Mouse (Mus musculus) E14TG2a.4 (cell line): Measurements from ENCODE around the gene Pdzd3.
A peak's percentile ranks its signal among the peaks of the same experiment; 100 is the strongest.

Experiments
- H3K27me3 ChIP-seq: 2 replicates; pipeline ENCODE4 v1.6.1; 2014; ENCODE audit warnings: low read length, control low read depth; ENCODE audit not compliant: insufficient read depth
- H3K36me3 ChIP-seq: 2 replicates; pipeline ENCODE4 v1.6.1; 2014; ENCODE audit warnings: low read length, control low read depth; ENCODE audit not compliant: insufficient read depth
- H3K4me1 ChIP-seq: replicated peaks from 2 replicates; pipeline ENCODE4 v1.6.1; 2014; ENCODE audit warnings: low read depth, low read length, control low read depth
- H3K4me3 ChIP-seq: replicated peaks from 2 replicates; pipeline ENCODE4 v1.5.1; 2014; ENCODE audit warnings: mild to moderate bottlenecking, low read length
- H3K9me3 ChIP-seq: 2 replicates; pipeline ENCODE4 v1.6.1; 2014; ENCODE audit warnings: low read length, control low read depth
- CTCF ChIP-seq: conservative IDR thresholded peaks from 2 replicates; pipeline ENCODE4 v1.5.1; 2014; ENCODE audit warnings: low read length
- NANOG ChIP-seq: IDR thresholded peaks from 2 replicates; pipeline ENCODE4 v1.6.1; 2014; ENCODE audit warnings: borderline replicate concordance, low read length, mixed read lengths
- POU5F1 ChIP-seq: IDR thresholded peaks from 2 replicates; pipeline ENCODE4 v1.6.1; 2014; ENCODE audit warnings: low read length, borderline replicate concordance

Gene Pdzd3

DNA sequence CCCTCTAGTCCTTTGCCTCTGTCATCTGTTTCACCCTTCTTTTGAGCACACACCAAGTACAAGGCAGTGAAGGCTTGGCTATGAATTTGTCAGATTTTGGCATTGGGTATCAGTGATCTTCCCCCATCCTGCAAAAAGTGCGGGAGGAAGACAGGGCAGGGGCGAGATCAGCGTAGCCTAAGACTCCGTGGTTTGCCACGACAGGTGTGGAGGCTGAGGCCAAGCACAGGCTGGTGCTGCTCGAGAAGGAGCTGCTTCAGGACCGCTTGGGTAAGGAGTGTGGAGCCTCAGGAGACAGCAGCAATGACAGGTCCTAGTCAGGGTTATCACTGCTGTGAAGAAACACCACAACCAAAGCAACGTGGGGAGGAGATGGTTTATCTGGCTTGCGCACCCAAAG lies 9.9 kb downstream of the Pdzd3 start:
- Histone ChIP-seq H3K4me1 (peaks cover 3% of the 10 kb centered on the region; the same call in 1 of the 2 replicates), H3K36me3 (no peaks in the 10 kb centered on the region)
- TF ChIP-seq POU5F1, result no peak
- no peak for TF ChIP-seq CTCF
- TF ChIP-seq NANOG, result no peak

GRCm38 (mm10) chr9:44240911-44241310 lies 10.4 kb downstream of the Pdzd3 start:
- TF ChIP-seq CTCF (no peak), POU5F1 (no peak), NANOG (no peak)
- no peak overlapping the region for H3K4me3 ChIP-seq
- peaks cover 8% of the 10 kb centered on the region for H3K27me3 ChIP-seq
- no peaks in the 10 kb centered on the region for H3K9me3 ChIP-seq
- H3K36me3 ChIP-seq, result no peaks in the 10 kb centered on the region
- peaks cover 3% of the 10 kb centered on the region; the same call in 1 of the 2 replicates for H3K4me1 ChIP-seq

More for the DNA sequence above, 9.9 kb downstream of the Pdzd3 start:
- Histone ChIP-seq H3K4me3 (no peak overlapping the region), H3K9me3 (no peaks in the 10 kb centered on the region), H3K27me3 (peaks cover 8% of the 10 kb centered on the region)

- peaks cover 3% of the 10 kb centered on the region; the same call in 1 of the 2 replicates for H3K4me1 ChIP-seq
- H3K27me3 ChIP-seq, result peaks cover 8% of the 10 kb centered on the region
- H3K4me3 ChIP-seq, result no peak within 1 kb of the TSS
- TF ChIP-seq CTCF, result no peak
- no peak for TF ChIP-seq POU5F1
- TF ChIP-seq NANOG, result no peak
- no peaks in the 10 kb centered on the region for H3K36me3 ChIP-seq
- no peaks in the 10 kb centered on the region for H3K9me3 ChIP-seq
These were observed 10.9 kb downstream of the Pdzd3 start, which contains the start of gene Ccdc153 for GRCm38 (mm10) chr9:44240399-44240798. TSS of gene Ccdc153 (plus strand) at chr9:44240676.

GRCm38 (mm10) chr9:44239447-44239846 lies 11.8 kb downstream of the Pdzd3 start:
- no peaks in the 10 kb centered on the region for H3K9me3 ChIP-seq
- peaks cover 3% of the 10 kb centered on the region for H3K4me1 ChIP-seq
- no peak for TF ChIP-seq POU5F1
- TF ChIP-seq CTCF, result peak; percentile 79

GRCm38 (mm10) chr9:44238501-44239190 lies 12.6 kb downstream of the Pdzd3 start:
- H3K9me3 ChIP-seq, result no peaks in the 10 kb centered on the region
- peaks cover 3% of the 10 kb centered on the region for H3K4me1 ChIP-seq
- H3K36me3 ChIP-seq, result no peaks in the 10 kb centered on the region
- no peak overlapping the region for H3K4me3 ChIP-seq
- peaks cover 8% of the 10 kb centered on the region for H3K27me3 ChIP-seq
- TF ChIP-seq NANOG (no peak), CTCF (no peak), POU5F1 (no peak)

More at GRCm38 (mm10) chr9:44239447-44239846, 11.8 kb downstream of the Pdzd3 start:
- Histone ChIP-seq H3K27me3 (peaks cover 8% of the 10 kb centered on the region), H3K4me3 (no peak overlapping the region), H3K36me3 (no peaks in the 10 kb centered on the region)

DNA sequence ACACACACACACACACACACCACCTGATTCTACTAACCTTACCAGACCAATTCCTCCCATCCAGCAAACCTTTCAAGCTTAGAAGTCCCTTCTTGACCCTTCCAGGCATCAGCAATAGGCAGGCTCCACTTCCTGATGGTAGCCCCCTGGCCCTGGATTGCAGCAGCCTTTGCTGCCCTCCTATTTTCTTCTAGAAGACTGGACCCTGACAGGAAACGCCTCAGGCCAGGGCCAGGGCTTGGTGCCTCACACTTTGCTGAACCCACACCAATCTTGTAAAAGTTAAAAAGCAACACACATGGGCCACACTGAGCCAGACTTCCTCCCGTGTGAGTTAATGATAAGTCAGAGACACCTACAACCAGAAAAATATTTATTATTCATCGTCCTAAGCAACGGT lies 14.1 kb downstream of the Pdzd3 start:
- H3K4me3 ChIP-seq, result no peak overlapping the region
- H3K9me3 ChIP-seq, result no peaks in the 10 kb centered on the region
- H3K36me3 ChIP-seq, result no peaks in the 10 kb centered on the region
- H3K27me3 ChIP-seq, result peaks cover 8% of the 10 kb centered on the region
- H3K4me1 ChIP-seq, result peaks cover 9% of the 10 kb centered on the region
- TF ChIP-seq NANOG (no peak), CTCF (no peak), POU5F1 (no peak)

DNA sequence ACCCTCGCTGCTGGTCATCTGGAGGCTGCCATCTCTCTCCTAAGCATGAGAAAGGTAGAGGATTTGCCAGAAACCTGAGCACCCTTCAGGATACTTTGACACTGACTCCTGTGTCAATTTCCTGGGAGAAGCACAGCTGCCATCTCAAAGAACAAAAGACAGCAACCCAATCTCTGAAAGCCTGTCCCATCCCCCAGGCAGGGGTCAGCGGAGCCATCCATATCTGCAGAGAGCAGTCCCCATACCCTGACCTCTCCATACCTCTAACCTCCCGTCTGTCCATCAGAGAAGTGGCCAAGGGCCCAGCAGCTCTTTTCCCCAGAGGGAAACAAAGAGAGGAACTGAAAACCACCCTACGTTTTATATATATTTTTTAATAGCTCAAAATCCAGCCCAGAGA lies 14.7 kb downstream of the Pdzd3 start:
- Histone ChIP-seq H3K4me1 (peaks cover 15% of the 10 kb centered on the region), H3K27me3 (peaks cover 8% of the 10 kb centered on the region), H3K9me3 (no peaks in the 10 kb centered on the region), H3K4me3 (no peak overlapping the region), H3K36me3 (no peaks in the 10 kb centered on the region)
- no peak for TF ChIP-seq CTCF
- TF ChIP-seq POU5F1, result no peak
- no peak for TF ChIP-seq NANOG

GRCm38 (mm10) chr9:44234479-44235427 lies 16.5 kb downstream of the Pdzd3 start:
- Histone ChIP-seq H3K36me3 (no peaks in the 10 kb centered on the region), H3K27me3 (no peaks in the 10 kb centered on the region), H3K4me3 (peak overlapping the region; percentile 95), H3K4me1 (peaks cover 25% of the 10 kb centered on the region), H3K9me3 (no peaks in the 10 kb centered on the region)
- TF ChIP-seq NANOG (no peak), POU5F1 (no peak), CTCF (no peak)
